9 mouse cellular contexts compared by ENCODE assay signal in genomic region chr1:38936780-38937179, GRCm38 (mm10). TPM values are rescaled to one million over a fixed set of nuclear protein-coding genes. Genes with fewer than 3 reads are reported as not detected.
DNase-seq lines count a peak whose midpoint lies in the region; ATAC-seq and TF ChIP-seq lines count a peak whose summit lies in the region.
"Had no signal": no experiment of that assay in that cellular context is flagged by ENCODE, and none has a peak within 500 bp of the region (broad histone marks: within the 10 kb centered on the region; RNA-seq: fewer than 3 reads in every experiment).

No protein-coding gene starts in this region.

- no peaks in the 10 kb centered on the region for H3K27me3 ChIP-seq in midbrain, embryonic 14.5 days (ENCODE audit: control insufficient read depth, insufficient read depth, low read length)
- no peaks in the 10 kb centered on the region for H3K27me3 ChIP-seq in midbrain, embryonic 15.5 days (replicated peaks)
- no peaks in the 10 kb centered on the region for H3K27me3 ChIP-seq in embryonic facial prominence, embryonic 11.5 days (ENCODE audit: control insufficient read depth, insufficient read depth, low read length)
- H3K27me3 ChIP-seq: limb, embryonic 12.5 days had no signal

- ATAC-seq in midbrain, embryonic 14.5 days (ENCODE audit: low FRiP score, low TSS enrichment) = no peak
- no peak for ATAC-seq in midbrain, embryonic 15.5 days (replicated peaks)
- no peak for ATAC-seq in embryonic facial prominence, embryonic 11.5 days (replicated peaks; ENCODE audit: insufficient number of reproducible peaks, low FRiP score, low TSS enrichment, low read depth)

- no peaks in the 10 kb centered on the region for H3K9me3 ChIP-seq in midbrain, embryonic 14.5 days (ENCODE audit: control insufficient read depth, low read length)
- H3K9me3 ChIP-seq in midbrain, embryonic 15.5 days = no peaks in the 10 kb centered on the region
- H3K9me3 ChIP-seq in embryonic facial prominence, embryonic 11.5 days (replicated peaks; ENCODE audit: control insufficient read depth, low read length) = no peaks in the 10 kb centered on the region
- H3K9me3 ChIP-seq: limb, embryonic 12.5 days had no signal

- DNase-seq in gastrocnemius, adult 2 months = peak; percentile 22
- no peak for DNase-seq in gastrocnemius, postnatal 36 days
- DNase-seq in midbrain, embryonic 14.5 days = peak; percentile 72
- peak; percentile 69 for DNase-seq in embryonic facial prominence, embryonic 11.5 days (ENCODE audit: low spot score)
- DNase-seq in lung, postnatal 25 days (ENCODE audit: low spot score) = peak; percentile 3
- DNase-seq in thymus, adult 18-20 months = peak; percentile 2 to 13

- 29% methylated on average over 6 of the region's 6 CpGs for WGBS in midbrain, embryonic 14.5 days
- WGBS in midbrain, embryonic 15.5 days = 25% methylated on average over 6 of the region's 6 CpGs
- 16% methylated on average over 6 of the region's 6 CpGs for WGBS in bone marrow, adult 2 months
- WGBS in embryonic facial prominence, embryonic 11.5 days = 22% methylated on average over 6 of the region's 6 CpGs

- H3K4me3 ChIP-seq in gastrocnemius, adult 2 months = no peak overlapping the region
- H3K4me3 ChIP-seq in midbrain, embryonic 14.5 days (replicated peaks; ENCODE audit: low read depth, low read length) = no peak overlapping the region
- no peak overlapping the region for H3K4me3 ChIP-seq in midbrain, embryonic 15.5 days
- H3K4me3 ChIP-seq in bone marrow, adult 2 months (replicated peaks; ENCODE audit: control insufficient read depth, low read depth, low read length) = no peak overlapping the region
- H3K4me3 ChIP-seq in embryonic facial prominence, embryonic 11.5 days (ENCODE audit: low read depth, low read length) = no peak overlapping the region
- H3K4me3 ChIP-seq: limb, embryonic 12.5 days had no signal

- no peaks in the 10 kb centered on the region for H3K4me1 ChIP-seq in midbrain, embryonic 14.5 days (ENCODE audit: control insufficient read depth, insufficient read depth, low read length)
- H3K4me1 ChIP-seq in midbrain, embryonic 15.5 days = no peaks in the 10 kb centered on the region
- H3K4me1 ChIP-seq in bone marrow, adult 2 months (ENCODE audit: control insufficient read depth, insufficient read depth, low read length) = no peaks in the 10 kb centered on the region
- no peaks in the 10 kb centered on the region for H3K4me1 ChIP-seq in embryonic facial prominence, embryonic 11.5 days (ENCODE audit: control insufficient read depth, insufficient read depth, low read length)
- H3K4me1 ChIP-seq: limb, embryonic 12.5 days had no signal

- no peak overlapping the region for H3K27ac ChIP-seq in gastrocnemius, adult 2 months
- no peak overlapping the region for H3K27ac ChIP-seq in midbrain, embryonic 14.5 days (replicated peaks; ENCODE audit: low read depth, low read length)
- H3K27ac ChIP-seq in midbrain, embryonic 15.5 days = no peak overlapping the region
- no peak overlapping the region for H3K27ac ChIP-seq in bone marrow, adult 2 months (ENCODE audit: control insufficient read depth, insufficient read depth, low read depth, low read length, poor library complexity)
- no peak overlapping the region for H3K27ac ChIP-seq in embryonic facial prominence, embryonic 11.5 days (replicated peaks; ENCODE audit: low read depth, low read length)
- H3K27ac ChIP-seq: limb, embryonic 12.5 days had no signal

- no peaks in the 10 kb centered on the region for H3K36me3 ChIP-seq in midbrain, embryonic 14.5 days (ENCODE audit: control insufficient read depth, insufficient read depth, low read length)
- H3K36me3 ChIP-seq in midbrain, embryonic 15.5 days (replicated peaks) = no peaks in the 10 kb centered on the region
- H3K36me3 ChIP-seq in embryonic facial prominence, embryonic 11.5 days (replicated peaks; ENCODE audit: control insufficient read depth, insufficient read depth, low read depth, low read length) = no peaks in the 10 kb centered on the region
- H3K36me3 ChIP-seq: limb, embryonic 12.5 days had no signal

- intact Hi-C loops in gastrocnemius, adult 2 months (cut with DNase I) = no loop called here
- intact Hi-C loops in gastrocnemius, postnatal 36 days (cut with DNase I) = no loop called here

- peak; percentile 52 for TF ChIP-seq CTCF in gastrocnemius, adult 2 months (IDR thresholded peaks at IDR 0.05)
- TF ChIP-seq CTCF in bone marrow, adult 2 months (IDR thresholded peaks at IDR 0.05; ENCODE audit: control insufficient read depth, insufficient read depth, low read length) = peak; percentile 72

- H3K9ac ChIP-seq in midbrain, embryonic 14.5 days (replicated peaks; ENCODE audit: low read length) = no peak overlapping the region
- no peak overlapping the region for H3K9ac ChIP-seq in midbrain, embryonic 15.5 days
- no peak overlapping the region for H3K9ac ChIP-seq in embryonic facial prominence, embryonic 11.5 days (replicated peaks; ENCODE audit: low read length)
- H3K9ac ChIP-seq: limb, embryonic 12.5 days had no signal

- TF ChIP-seq POLR2A in bone marrow, adult 2 months (IDR thresholded peaks at IDR 0.05; ENCODE audit: borderline replicate concordance, control insufficient read depth, low read depth, low read length) = no peak

- H3K4me2 ChIP-seq in midbrain, embryonic 14.5 days (ENCODE audit: low read length) = no peak overlapping the region
- no peak overlapping the region for H3K4me2 ChIP-seq in midbrain, embryonic 15.5 days
- no peak overlapping the region for H3K4me2 ChIP-seq in embryonic facial prominence, embryonic 11.5 days (ENCODE audit: low read depth, low read length)
- H3K4me2 ChIP-seq: limb, embryonic 12.5 days had no signal

RNA-seq across cellular contexts. Expression of gene Nms, which starts 2.2 kb away (rescaled TPM):
- total RNA-seq in gastrocnemius, adult 2 months (2021) = not detected
- total RNA-seq in gastrocnemius, postnatal 36 days (2021) = not detected
- polyA plus RNA-seq in midbrain, embryonic 14.5 days (2014; fragmentation: Nextera tagmentation; extraction: Ambion mirVana) = not detected in 2 replicates
- 0.26 TPM in 1 of 2 replicates, not detected in the other for polyA plus RNA-seq in midbrain, embryonic 15.5 days (2015; fragmentation: Nextera tagmentation; extraction: Ambion mirVana)
- not detected in 2 replicates for polyA plus RNA-seq in bone marrow, adult 2 months (2011; ENCODE audit: insufficient read depth, insufficient read length, low replicate concordance, missing spikeins)
- not detected in 2 replicates for polyA plus RNA-seq in embryonic facial prominence, embryonic 11.5 days (2014; fragmentation: Nextera tagmentation; extraction: Ambion mirVana)
- polyA plus RNA-seq: limb, embryonic 12.5 days had no signal

RNA-seq across cellular contexts. Expression of gene Chst10, which starts 38.8 kb away (rescaled TPM):
- under 1 TPM; 0.17 to 0.26 TPM for total RNA-seq in gastrocnemius, adult 2 months (2021)
- total RNA-seq in gastrocnemius, postnatal 36 days (2021) = under 1 TPM; 0.10 to 0.28 TPM
- 64.3 and 67.7 TPM in 2 replicates for polyA plus RNA-seq in midbrain, embryonic 14.5 days (2014; fragmentation: Nextera tagmentation; extraction: Ambion mirVana)
- 65.1 and 65.9 TPM in 2 replicates for polyA plus RNA-seq in midbrain, embryonic 15.5 days (2015; fragmentation: Nextera tagmentation; extraction: Ambion mirVana)
- 7.1 and 10.6 TPM in 2 replicates for polyA plus RNA-seq in bone marrow, adult 2 months (2011; ENCODE audit: insufficient read depth, insufficient read length, low replicate concordance, missing spikeins)
- 10.8 and 11.2 TPM in 2 replicates for polyA plus RNA-seq in embryonic facial prominence, embryonic 11.5 days (2014; fragmentation: Nextera tagmentation; extraction: Ambion mirVana)

RNA-seq across cellular contexts. Expression of gene Pdcl3, which starts 48.6 kb away (rescaled TPM):
- total RNA-seq in gastrocnemius, adult 2 months (2021) = 10 to 100 TPM; 68.9 to 69.1 TPM
- 10 to 100 TPM; 54.8 to 62.3 TPM for total RNA-seq in gastrocnemius, postnatal 36 days (2021)
- 143 and 156 TPM in 2 replicates for polyA plus RNA-seq in midbrain, embryonic 14.5 days (2014; fragmentation: Nextera tagmentation; extraction: Ambion mirVana)
- polyA plus RNA-seq in midbrain, embryonic 15.5 days (2015; fragmentation: Nextera tagmentation; extraction: Ambion mirVana) = 147 TPM in 2 replicates
- polyA plus RNA-seq in bone marrow, adult 2 months (2011; ENCODE audit: insufficient read depth, insufficient read length, low replicate concordance, missing spikeins) = 16.4 and 37.6 TPM in 2 replicates
- polyA plus RNA-seq in embryonic facial prominence, embryonic 11.5 days (2014; fragmentation: Nextera tagmentation; extraction: Ambion mirVana) = 152 and 168 TPM in 2 replicates

Comparison
In these comparisons a context has a peak if more than half of its experiments do, and no peak if none do; other contexts are left out.
1. DNase-seq: peak in gastrocnemius, adult 2 months (single experiment), midbrain, embryonic 14.5 days (single experiment), embryonic facial prominence, embryonic 11.5 days (single experiment), lung, postnatal 25 days (single experiment) and thymus, adult 18-20 months (2 of 2); none in gastrocnemius, postnatal 36 days (0 of 2).